Mouse (Mus musculus) adrenal gland (tissue): ENCODE measurements around the gene Nt5c2.
"Not testable (repeated sequence)": the region's sequence is repeated elsewhere in the genome, so short reads cannot be mapped to it uniquely, and the experiment has no call there.

ENCODE experiments used
- intact Hi-C: fragments of 180-260 bp; cut with DNase I; formaldehyde crosslinking; loops from one replicate; pipeline ENCODE4 v1.15.1; 2025

Gene Nt5c2

DNA sequence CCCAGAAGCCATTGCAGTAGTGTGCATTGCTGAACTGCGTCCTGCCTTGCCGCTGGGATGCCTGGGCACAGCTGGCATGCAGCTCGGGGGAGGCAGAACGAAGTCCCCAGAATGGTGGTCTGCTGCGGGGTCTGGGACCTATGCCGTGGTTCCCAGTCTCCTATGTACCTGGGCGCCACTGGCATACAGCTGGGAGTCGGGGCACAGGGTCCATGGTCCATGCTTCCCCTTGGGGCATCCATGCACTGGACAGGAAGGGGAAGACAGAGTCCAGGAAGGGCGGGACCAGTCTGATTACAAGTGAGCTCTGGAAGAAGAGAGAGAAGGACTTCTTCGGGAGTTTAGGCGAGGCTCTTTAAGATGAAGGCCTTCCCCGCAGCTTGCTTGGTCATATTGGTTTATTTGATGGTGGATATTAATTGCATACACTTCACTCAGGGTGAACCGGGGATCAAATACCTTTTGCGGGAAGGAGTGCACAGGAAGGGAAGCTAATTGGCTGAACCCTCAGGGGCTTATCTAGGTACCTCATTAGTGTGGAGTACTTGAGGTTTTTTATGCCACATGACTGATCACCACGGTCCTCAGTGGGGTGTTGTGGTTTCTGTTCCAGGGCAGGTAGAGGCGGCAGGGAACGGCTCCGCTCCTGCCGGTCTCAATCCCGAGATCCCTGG, 25.3 kb downstream of the Nt5c2 start:
- intact Hi-C loops = loop anchor here (2.0 to 10.0 kb wide), 2 partner anchors 113 to 315 kb away; partner anchors contain the start of gene Cyp17a1

DNA sequence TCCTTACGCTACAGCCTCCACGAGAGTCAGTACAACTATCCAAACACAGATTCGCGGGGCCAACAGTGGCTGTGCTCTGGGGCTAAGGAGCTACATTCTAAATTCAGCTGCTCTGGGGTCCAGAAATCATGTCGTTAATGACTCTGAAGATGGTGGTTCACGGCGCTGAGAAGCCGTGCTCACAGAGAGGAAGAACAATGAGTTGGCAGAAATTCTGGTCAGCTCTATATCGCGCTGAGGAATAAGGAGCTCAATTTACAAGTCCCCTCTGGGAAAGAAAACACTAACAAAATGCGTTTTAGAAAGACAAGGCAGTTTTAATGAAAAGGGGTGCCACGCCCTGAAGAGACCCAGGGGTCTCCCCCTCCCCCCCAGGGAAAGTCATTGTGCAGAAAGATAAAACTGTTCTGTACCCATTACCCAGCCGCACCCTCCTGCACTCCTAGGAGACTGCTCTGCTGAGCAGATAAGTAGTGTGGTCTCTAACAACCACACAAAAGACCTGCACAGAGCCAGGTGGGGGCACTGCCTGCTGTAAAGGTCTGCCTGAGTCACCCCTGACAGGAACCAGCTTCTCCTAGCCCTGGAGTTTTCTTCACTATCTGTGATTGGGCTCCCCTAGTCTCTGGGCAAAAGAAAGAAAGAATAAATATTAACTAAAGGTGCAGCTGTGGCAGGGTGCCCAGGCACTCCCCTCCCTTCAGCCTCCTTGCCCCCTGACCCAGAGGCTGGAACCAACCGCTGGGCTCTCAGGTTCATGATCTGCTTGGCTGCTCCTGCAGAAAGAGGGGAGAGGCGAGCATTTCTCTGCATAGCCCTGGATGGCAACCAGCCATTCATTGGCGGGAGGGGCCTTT, 26.5 kb downstream of the Nt5c2 start:
- intact Hi-C loops = no loop called here

DNA sequence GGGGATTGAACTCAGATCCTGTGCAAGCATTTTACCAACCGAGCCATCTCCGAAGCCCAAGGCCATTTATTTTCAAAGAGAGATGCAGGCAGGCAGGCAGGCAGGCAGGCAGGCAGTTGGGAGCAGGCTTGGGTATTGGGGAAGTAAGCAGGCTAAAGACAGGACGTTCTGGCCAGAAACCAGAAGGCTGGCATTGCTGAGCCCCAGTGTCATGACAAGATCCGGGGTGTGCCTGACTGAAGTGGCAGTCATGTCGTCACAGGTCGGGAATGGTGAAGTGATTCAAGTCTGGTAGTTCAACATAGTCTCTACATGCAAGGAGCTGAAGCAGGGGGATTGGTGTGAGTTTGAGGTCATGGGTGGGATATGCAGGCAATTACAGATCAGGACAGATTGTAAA, 27.3 kb downstream of the Nt5c2 start:
- intact Hi-C loops = no loop called here

DNA sequence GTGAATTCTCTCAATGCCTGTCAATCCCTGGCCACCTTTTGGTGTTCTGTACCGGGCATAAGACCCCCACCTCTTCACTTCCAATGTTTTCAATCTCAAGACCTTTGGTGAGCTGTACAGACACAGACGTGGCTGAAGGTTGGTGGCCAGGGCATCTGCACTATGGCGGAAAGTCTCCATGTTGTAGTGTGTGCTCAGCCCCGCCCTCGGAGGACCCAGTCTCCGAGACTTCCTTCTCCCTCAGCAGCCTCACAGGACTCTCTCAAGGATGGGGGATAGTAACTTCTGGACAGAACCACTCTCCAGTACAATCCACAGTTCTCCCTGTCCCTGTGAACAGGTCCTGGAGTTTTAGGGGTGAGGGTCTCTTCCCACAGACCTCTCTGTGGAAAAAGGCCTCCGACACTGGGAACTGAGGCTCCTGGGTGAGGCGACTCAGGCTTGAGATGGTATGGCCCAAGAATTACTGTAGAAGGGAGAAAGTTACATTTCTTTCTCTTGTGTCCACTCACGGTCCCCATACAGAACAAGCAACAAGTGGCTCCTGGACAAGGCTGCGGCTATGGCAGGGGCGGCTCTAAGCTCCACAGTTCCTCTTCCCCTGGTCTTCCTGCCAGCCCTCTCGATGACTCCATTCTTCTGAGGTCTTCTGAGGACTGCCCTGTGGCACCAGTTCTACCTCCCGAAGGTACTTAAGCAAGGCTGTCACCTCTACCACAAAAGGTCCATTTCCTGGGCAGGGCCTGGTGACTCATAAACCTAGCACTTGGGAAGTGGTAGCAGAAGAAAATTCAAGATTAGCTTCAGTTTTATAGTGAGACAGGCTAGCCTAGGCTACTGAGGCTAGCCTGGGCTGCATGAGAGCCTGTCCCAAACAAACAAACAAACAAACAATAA, 30.0 kb downstream of the Nt5c2 start:
- intact Hi-C loops = no loop called here

DNA sequence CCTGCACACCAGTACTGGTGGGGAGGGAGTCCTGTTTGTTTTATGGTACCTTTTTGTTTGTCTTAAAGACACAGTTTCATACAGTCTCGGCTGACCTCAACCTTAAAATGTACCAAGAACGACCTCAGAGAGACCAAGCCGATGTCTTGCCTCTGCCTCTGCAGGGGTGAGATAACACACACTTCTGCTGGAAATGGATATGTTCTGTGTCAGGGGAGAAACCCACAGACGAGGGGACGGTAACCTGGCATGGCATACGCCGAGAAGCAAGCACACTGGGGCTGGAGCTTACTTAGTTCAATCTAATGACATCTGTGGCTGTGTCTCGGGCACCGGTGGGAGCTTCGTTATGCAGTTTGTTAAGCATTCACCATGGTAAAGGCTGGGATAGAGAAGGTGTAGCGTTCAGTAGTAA, 31.0 kb downstream of the Nt5c2 start:
- intact Hi-C loops = no loop called here

DNA sequence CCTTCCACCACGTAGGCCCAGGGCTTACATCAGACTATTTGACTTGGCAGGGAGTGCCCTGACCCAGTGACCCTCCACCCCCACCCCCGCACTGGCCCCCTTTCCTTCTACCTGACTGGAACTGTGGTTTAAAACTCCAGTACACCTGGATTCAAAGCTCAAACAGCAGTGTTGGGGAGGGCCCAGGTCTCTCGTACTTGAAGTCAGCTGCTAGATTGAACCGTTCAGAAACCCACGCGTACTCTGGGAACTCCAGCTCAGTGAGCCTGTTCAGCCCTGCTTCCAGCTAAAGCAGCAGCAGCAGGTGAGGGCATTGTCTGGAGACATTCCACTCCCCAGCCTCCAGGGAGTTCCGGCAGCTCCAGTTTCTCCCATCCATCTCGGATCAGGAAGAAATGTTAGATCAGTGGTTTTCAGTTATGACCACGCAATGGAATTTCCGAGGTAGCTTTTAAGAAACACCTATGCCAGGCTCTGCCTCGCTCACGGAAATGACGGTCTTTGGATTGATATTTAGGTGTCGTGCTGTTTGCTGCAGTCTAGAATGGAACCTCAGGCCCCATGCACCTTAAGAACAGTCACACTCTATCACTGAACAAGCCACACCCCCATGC, 31.5 kb downstream of the Nt5c2 start:
- intact Hi-C loops = no loop called here

DNA sequence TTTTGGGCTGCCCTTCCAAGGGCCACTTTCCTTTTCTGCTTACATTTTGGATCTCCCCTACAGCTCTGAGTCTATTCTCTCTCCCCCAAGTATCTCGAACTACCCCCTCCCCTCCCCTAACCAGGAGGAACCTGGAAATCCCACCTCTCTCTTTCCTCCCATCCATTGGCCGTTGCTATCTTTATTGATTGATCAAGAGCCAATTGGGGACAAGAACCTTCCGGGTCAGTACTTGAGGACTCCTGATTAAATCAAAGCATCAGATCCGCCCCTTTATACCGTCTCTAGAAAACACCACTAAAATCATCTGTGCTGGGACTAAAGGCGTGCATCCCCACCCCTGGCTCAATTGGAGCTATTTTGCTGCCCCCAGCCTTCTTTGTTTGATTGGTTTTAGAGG, 33.5 kb downstream of the Nt5c2 start:
- intact Hi-C loops = no loop called here

DNA sequence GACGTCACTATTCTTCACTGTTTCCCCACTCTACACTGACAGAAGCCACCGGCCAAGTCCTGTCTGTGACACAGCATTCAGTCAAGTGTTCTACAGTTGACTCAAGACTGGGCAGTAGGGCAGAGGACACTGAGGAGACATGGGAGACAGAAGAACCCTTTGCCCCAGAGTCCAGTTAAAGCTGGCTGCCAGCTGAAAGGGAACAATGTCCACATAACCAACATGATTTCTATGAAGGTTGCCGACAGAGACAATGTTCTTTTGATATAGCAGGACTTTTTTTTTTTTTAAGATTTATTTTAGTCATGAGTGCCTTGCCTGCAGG, 35.2 kb downstream of the Nt5c2 start:
- intact Hi-C loops = no loop called here

DNA sequence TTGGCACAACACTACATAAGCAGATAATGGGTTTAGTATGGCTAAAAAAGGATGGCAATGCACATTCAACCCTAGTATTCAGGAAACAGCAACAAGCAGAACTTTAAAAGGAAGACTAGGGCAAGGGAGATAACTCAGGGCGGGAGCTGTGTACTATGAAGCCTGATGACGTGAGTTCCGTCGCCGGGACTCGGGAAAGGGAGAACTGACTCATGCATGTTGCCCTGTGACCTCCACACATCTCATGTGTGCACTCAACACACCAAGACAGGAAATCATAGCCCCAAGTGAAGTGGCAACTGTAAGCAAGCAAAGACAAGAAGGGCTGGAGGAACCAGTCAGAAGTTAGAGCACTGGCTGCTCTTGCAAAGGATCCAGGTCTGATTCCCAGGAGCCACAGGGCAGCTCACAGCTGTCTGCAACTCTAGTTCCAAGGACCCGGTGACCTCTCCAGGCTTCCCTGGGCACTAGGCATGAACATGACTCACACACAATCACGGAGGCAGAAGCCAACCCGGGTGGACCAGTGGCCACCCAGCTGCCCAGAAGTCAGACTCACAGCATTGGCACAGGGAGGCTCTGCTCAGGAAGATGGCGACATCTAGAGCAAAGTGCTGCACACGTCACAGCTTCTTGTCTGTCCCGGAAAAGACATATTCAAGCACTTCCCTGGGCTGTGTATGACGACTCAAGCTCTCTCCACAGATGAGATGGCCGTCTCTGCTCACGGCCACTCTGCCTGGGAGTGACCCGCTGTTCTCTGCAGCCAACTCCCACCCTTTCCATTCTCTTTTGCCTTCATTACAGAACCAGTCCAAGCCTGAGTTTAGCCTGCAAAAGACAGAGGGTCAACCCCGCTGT, 35.8 kb downstream of the Nt5c2 start:
- intact Hi-C loops = no loop called here

DNA sequence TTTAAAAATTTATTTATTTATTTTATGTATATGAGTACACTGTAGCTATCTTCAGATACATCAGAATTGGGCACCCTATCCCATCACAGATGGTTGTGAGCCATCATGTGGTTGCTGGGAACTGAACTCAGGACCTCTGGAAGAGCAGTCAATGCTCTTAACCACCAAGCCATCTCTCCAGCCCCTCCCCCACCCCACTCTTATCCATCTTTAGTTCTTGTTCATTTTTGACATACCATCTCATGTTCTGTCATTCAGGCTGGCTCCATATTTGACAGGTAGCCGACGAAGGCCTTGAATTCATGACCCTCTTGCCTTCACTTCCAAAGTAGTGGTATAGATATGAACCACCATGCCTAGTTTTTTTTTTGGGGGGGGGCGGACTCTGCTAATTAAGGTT, 36.9 kb downstream of the Nt5c2 start:
- intact Hi-C loops = not testable (repeated sequence)

DNA sequence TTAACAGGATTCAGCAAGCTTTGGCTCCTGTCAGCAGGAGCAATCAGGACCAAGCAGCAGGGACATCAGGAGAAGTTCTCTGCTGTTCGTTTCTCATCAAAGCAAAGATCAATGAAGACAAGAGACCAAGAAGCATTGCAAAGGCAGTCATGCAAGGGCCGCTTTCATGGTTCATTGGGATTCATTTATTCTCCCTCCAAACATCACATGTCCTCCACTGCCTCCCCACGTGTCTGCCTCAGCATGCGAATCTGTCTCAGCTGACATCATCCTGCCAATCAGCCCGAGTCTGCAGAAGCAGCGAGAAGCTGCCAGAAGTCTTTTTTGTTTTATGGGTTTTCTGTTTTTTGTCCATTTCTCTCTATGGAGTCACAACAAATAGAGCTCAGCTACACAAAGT, 37.5 kb downstream of the Nt5c2 start:
- intact Hi-C loops = no loop called here

DNA sequence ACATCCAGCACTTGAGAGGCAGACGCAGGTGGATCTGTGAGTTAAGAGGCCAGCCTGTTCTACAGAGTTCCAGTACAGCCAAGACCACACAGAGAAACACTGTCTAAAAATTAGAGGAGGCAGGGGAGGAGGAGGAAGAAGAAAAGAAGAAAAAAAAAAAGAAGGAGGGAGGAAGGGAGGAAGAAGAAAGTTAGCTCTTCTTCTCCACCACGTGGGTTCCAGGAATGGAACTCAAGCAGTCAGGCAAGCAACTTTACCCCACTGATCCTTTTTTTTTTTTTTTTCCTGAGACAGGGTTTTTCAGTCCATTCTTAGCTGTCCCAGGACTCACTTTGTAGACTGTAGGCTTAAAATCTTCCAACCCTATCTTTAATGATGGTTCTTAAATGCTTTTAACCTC, 38.2 kb downstream of the Nt5c2 start:
- intact Hi-C loops = no loop called here

DNA sequence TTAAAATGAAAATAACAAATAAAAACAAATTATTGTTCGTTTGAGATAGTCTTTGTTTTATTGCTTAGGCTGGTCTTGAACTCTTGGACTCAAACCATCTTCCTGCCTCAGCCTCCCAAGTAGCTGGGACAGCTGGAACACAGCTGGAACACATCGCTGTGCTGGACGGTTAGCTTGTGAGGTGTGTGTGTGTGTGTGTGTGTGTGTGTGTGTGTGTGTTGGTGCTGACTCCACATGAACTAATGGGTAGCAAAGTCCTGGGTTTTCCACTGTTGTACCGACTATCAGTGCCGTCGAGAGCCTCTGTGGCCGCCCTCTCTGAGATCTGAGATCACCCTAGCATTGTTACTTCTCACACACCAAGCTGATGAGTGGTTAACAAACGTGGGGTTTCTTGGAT, 39.0 kb downstream of the Nt5c2 start:
- intact Hi-C loops = no loop called here

DNA sequence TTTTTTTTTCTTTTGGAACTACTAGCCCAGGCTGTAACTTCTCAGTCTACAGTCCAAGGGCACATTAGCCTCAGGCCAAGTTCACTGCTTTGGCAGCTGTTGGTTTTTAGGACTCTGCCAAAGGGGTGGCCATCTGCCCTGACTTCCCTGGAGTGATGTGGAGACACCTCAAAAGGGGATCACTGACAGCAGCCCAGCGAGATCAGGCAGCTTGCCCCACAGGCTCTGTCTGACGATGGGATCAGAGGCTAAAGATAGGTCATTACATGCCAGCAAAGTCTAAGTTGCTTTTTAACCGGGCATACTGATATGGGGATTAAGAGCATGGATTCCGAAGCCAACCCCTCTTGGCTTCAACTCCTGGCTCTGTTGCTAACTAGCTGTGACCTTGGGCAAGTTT, 39.4 kb downstream of the Nt5c2 start:
- intact Hi-C loops = no loop called here

DNA sequence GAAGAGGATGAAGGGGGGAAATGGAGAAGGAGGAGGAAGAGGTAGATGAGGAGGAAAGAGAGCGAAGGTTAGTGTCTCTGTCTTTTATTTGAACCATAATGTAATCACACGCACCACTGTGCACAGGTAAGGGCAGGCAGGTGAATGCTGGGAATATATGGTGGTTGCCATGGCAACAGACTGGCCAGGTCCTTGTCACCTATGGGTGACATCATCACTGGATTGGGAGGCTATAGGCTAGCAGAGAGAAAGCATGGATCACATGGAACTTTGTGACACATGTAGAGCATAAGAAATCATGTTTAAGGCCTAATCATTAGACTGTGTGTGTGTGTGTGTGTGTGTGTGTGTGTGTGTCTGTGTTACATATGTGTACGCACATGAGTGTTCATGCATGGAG, 42.8 kb downstream of the Nt5c2 start:
- intact Hi-C loops = no loop called here

DNA sequence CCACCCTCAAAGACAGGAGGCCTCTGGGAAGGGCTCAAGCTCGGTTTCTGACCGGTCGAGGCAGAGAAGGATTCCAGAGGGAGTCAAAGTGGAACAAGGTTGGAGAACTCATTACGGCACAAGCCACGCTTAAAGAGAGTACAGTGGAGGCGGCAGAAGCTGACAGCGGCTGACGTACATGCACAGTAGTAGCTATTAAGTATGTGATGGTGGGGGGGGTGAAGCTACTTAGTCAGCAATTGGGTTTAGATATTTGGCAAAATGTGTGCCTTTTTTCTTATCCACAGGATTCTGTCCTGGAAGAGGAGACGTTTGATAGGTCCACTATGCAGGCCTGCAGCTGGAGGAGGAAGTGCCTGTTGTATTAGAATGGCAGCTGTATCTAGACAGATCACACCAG, 43.2 kb downstream of the Nt5c2 start:
- intact Hi-C loops = no loop called here

DNA sequence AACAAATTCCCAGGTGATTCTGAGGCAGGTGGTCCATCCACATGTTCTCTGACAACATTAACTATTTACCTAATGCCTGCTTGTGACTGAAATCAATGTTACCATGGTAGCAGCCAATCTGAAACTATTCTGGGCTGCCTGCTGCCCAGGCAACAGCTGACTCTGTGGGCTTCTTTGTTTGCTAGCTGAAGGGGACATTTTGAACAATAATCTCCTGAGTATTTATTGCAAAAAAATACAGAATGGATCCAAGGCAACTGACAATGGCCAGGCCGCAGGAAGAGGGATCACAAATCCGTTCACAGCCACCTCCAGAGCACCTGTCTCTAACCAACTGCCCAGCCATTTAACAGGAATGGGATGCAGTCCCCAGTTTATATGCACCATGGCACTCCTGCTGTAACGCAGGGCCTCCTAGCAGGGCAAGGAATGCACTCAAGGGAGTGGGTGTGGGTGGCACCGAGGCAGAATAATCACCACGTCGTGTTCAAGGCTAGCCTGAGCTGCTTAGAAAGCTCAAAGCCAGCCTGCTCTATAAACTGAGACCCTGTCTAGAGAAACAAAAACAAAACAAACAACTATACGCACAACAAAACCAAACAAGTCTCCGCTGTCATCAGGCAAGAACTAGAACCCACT, 43.8 kb downstream of the Nt5c2 start:
- intact Hi-C loops = no loop called here

DNA sequence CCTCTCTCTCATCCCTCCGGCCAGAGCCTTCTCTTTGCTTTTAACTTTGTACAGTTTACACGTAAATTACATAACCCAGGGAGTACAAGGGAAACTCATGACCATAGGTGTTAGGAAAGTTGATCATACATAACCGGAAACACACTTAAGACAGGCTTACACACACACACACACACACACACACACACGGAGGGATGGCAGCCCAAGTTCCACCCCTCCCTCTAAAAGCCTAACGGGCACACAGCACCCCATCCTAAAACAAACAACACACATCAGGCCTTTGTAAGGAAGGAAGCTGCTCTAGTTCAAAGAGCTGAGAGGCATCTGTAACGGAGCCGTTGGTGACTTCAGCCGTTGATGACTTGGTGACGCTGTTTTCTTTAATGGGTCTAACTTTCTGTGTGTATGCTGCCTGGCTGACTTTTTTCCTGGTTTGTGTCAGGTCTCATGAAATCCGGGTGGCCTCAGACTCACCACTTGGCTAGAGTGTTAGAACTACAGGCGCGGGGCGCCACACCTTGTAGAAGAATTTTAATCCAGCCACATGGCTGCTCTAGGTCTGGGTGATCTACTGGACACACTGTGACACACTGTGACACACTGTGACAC, 44.7 kb downstream of the Nt5c2 start:
- intact Hi-C loops = no loop called here

DNA sequence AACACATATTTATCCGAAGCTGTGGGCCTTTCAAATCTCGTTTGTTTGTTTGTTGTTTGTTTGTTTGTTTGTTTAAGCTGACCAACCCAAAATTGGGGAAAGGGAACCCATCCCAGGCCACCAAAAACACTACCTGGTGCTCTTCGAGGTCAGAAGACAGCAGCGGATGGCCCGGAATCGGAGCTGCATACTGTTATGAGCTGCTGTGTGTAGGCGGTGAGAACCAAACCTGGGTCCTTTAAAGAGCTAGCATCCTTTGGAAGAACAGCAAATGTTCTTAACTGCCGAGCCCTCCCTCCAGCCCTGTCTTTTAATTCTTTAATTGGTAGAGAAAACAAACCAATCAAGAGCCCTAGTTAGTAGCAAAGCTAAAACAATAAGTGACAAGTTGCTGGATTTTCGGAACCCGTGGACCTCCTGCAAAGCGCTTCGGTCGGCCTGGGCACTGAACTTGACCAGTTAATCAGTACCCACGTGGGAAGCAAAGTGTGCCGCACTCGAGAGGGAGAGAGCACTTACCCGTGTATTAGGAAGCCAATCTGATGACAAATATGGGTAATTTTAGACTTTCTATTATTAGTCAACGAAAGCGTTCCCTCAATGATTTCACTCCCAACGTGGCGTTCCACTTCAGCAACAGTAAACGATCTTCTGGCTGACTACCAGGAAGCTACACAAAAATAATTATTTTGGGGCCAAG, 45.5 kb downstream of the Nt5c2 start:
- intact Hi-C loops = no loop called here
